Mouse (Mus musculus): ENCODE data around the gene Derl2. TPM values are rescaled to one million over a fixed set of nuclear protein-coding genes. Genes with fewer than 3 reads are reported as not detected.

Gene Derl2
- polyA plus RNA-seq, 1 experiment from 2014 or later, result 35.7 TPM

- H3K9me3 ChIP-seq (ENCODE audit: control insufficient read depth, low read length), result no peaks in the 10 kb centered on the region
- H3K27ac ChIP-seq (replicated peaks; ENCODE audit: low read depth, low read length), result peak overlapping the region; percentile 75
- no peaks in the 10 kb centered on the region for H3K27me3 ChIP-seq (ENCODE audit: control insufficient read depth, insufficient read depth, low read length)
- DNase-seq, result peak; percentile 65
- peak; percentile 79; the same call in 1 of the 2 replicates for ATAC-seq (ENCODE audit: low FRiP score, low TSS enrichment)
- H3K4me3 ChIP-seq (replicated peaks; ENCODE audit: low read depth, low read length), result peak overlapping the region; percentile 82
- peaks cover 15% of the 10 kb centered on the region for H3K4me1 ChIP-seq (ENCODE audit: control insufficient read depth, insufficient read depth, low read length)
- H3K9ac ChIP-seq (replicated peaks; ENCODE audit: low read length), result peak overlapping the region; percentile 70
- H3K36me3 ChIP-seq (ENCODE audit: control insufficient read depth, insufficient read depth, low read length), result peaks cover 21% of the 10 kb centered on the region
- WGBS, result under 1% methylated on average over 49 of the region's 49 CpGs
- peak overlapping the region; percentile 91 for H3K4me2 ChIP-seq (ENCODE audit: low read length)
Observed at GRCm38 (mm10) chr11:71003611-71004315, 15.9 kb downstream of the Derl2 start.

- H3K4me2 ChIP-seq (ENCODE audit: low read length), result no peak overlapping the region
- WGBS, result 88% methylated on average over 4 of the region's 4 CpGs
- no peak overlapping the region for H3K9ac ChIP-seq (replicated peaks; ENCODE audit: low read length)
- ATAC-seq (ENCODE audit: low FRiP score, low TSS enrichment), result no peak
- no peaks in the 10 kb centered on the region for H3K9me3 ChIP-seq (ENCODE audit: control insufficient read depth, low read length)
- peaks cover 40% of the 10 kb centered on the region for H3K36me3 ChIP-seq (ENCODE audit: control insufficient read depth, insufficient read depth, low read length)
- no peak overlapping the region for H3K27ac ChIP-seq (replicated peaks; ENCODE audit: low read depth, low read length)
- H3K27me3 ChIP-seq (ENCODE audit: control insufficient read depth, insufficient read depth, low read length), result no peaks in the 10 kb centered on the region
- DNase-seq, result no peak
- no peak overlapping the region for H3K4me3 ChIP-seq (replicated peaks; ENCODE audit: low read depth, low read length)
- H3K4me1 ChIP-seq (ENCODE audit: control insufficient read depth, insufficient read depth, low read length), result peaks cover 15% of the 10 kb centered on the region
Observed at GRCm38 (mm10) chr11:71001167-71001566, 18.5 kb downstream of the Derl2 start.

- Histone ChIP-seq H3K27ac (replicated peaks; ENCODE audit: low read depth, low read length) (0 out of 2 replicates have a peak within 1 kb of the TSS, but pooled peaks have one; percentile 10), H3K4me1 (ENCODE audit: control insufficient read depth, insufficient read depth, low read length) (peaks cover 9% of the 10 kb centered on the region), H3K36me3 (ENCODE audit: control insufficient read depth, insufficient read depth, low read length) (peaks cover 68% of the 10 kb centered on the region), H3K4me2 (ENCODE audit: low read length) (peak within 1 kb of the TSS; percentile 60), H3K9me3 (ENCODE audit: control insufficient read depth, low read length) (no peaks in the 10 kb centered on the region), H3K27me3 (ENCODE audit: control insufficient read depth, insufficient read depth, low read length) (no peaks in the 10 kb centered on the region), H3K4me3 (replicated peaks; ENCODE audit: low read depth, low read length) (peak within 1 kb of the TSS; percentile 96), H3K9ac (replicated peaks; ENCODE audit: low read length) (peak within 1 kb of the TSS; percentile 81)
- WGBS, result under 1% methylated on average over 60 of the region's 64 CpGs
- DNase-seq (peak; percentile 95), ATAC-seq (ENCODE audit: low FRiP score, low TSS enrichment) (peak; percentile 94)
Observed at GRCm38 (mm10) chr11:70982557-70983228, 36.9 kb downstream of the Derl2 start, which contains the start of gene C1qbp. TSS of gene C1qbp (minus strand) at chr11:70983026.

GRCm38 (mm10) chr11:70982030-70982429, 37.6 kb downstream of the Derl2 start:
- Histone ChIP-seq H3K36me3 (ENCODE audit: control insufficient read depth, insufficient read depth, low read length) (peaks cover 68% of the 10 kb centered on the region), H3K4me1 (ENCODE audit: control insufficient read depth, insufficient read depth, low read length) (peaks cover 9% of the 10 kb centered on the region), H3K4me2 (ENCODE audit: low read length) (peak overlapping the region; percentile 60), H3K9ac (replicated peaks; ENCODE audit: low read length) (peak overlapping the region; percentile 81), H3K4me3 (replicated peaks; ENCODE audit: low read depth, low read length) (peak overlapping the region; percentile 96), H3K27ac (replicated peaks; ENCODE audit: low read depth, low read length) (no peak overlapping the region), H3K27me3 (ENCODE audit: control insufficient read depth, insufficient read depth, low read length) (no peaks in the 10 kb centered on the region), H3K9me3 (ENCODE audit: control insufficient read depth, low read length) (no peaks in the 10 kb centered on the region)
- DNase-seq (no peak), ATAC-seq (ENCODE audit: low FRiP score, low TSS enrichment) (no peak)
- WGBS, result 13% methylated on average over 12 of the region's 12 CpGs

- H3K9me3 ChIP-seq (ENCODE audit: control insufficient read depth, low read length), result no peaks in the 10 kb centered on the region
- no peak overlapping the region for H3K27ac ChIP-seq (replicated peaks; ENCODE audit: low read depth, low read length)
- H3K4me2 ChIP-seq (ENCODE audit: low read length), result no peak overlapping the region
- ATAC-seq (ENCODE audit: low FRiP score, low TSS enrichment) (no peak), DNase-seq (no peak)
- WGBS, result 94% methylated on average over 14 of the region's 14 CpGs
- H3K9ac ChIP-seq (replicated peaks; ENCODE audit: low read length), result no peak overlapping the region
- no peak overlapping the region for H3K4me3 ChIP-seq (replicated peaks; ENCODE audit: low read depth, low read length)
- H3K4me1 ChIP-seq (ENCODE audit: control insufficient read depth, insufficient read depth, low read length), result peaks cover 9% of the 10 kb centered on the region
- peaks cover 68% of the 10 kb centered on the region for H3K36me3 ChIP-seq (ENCODE audit: control insufficient read depth, insufficient read depth, low read length)
- H3K27me3 ChIP-seq (ENCODE audit: control insufficient read depth, insufficient read depth, low read length), result no peaks in the 10 kb centered on the region
Observed at GRCm38 (mm10) chr11:70980751-70981510, 38.7 kb downstream of the Derl2 start.

GRCm38 (mm10) chr11:70980232-70980631, 39.4 kb downstream of the Derl2 start:
- WGBS, result 88% methylated on average over 6 of the region's 6 CpGs
- no peak overlapping the region for H3K27ac ChIP-seq (replicated peaks; ENCODE audit: low read depth, low read length)
- H3K36me3 ChIP-seq (ENCODE audit: control insufficient read depth, insufficient read depth, low read length), result peaks cover 68% of the 10 kb centered on the region
- no peaks in the 10 kb centered on the region for H3K9me3 ChIP-seq (ENCODE audit: control insufficient read depth, low read length)
- DNase-seq (no peak), ATAC-seq (ENCODE audit: low FRiP score, low TSS enrichment) (no peak)
- H3K9ac ChIP-seq (replicated peaks; ENCODE audit: low read length), result no peak overlapping the region
- H3K4me3 ChIP-seq (replicated peaks; ENCODE audit: low read depth, low read length), result no peak overlapping the region
- no peak overlapping the region for H3K4me2 ChIP-seq (ENCODE audit: low read length)
- H3K4me1 ChIP-seq (ENCODE audit: control insufficient read depth, insufficient read depth, low read length), result peaks cover 9% of the 10 kb centered on the region
- H3K27me3 ChIP-seq (ENCODE audit: control insufficient read depth, insufficient read depth, low read length), result no peaks in the 10 kb centered on the region

GRCm38 (mm10) chr11:70977293-70977692, 42.3 kb downstream of the Derl2 start:
- peaks cover 74% of the 10 kb centered on the region for H3K36me3 ChIP-seq (ENCODE audit: control insufficient read depth, insufficient read depth, low read length)

GRCm38 (mm10) chr11:70975193-70975592, 44.4 kb downstream of the Derl2 start:
- ATAC-seq (ENCODE audit: low FRiP score, low TSS enrichment) (no peak), DNase-seq (no peak)
- 80% methylated on average over 2 of the region's 2 CpGs for WGBS
- Histone ChIP-seq H3K9me3 (ENCODE audit: control insufficient read depth, low read length) (no peaks in the 10 kb centered on the region), H3K4me2 (ENCODE audit: low read length) (no peak overlapping the region), H3K27ac (replicated peaks; ENCODE audit: low read depth, low read length) (no peak overlapping the region), H3K4me1 (ENCODE audit: control insufficient read depth, insufficient read depth, low read length) (peaks cover 4% of the 10 kb centered on the region; the same call in 1 of the 2 replicates), H3K9ac (replicated peaks; ENCODE audit: low read length) (no peak overlapping the region), H3K4me3 (replicated peaks; ENCODE audit: low read depth, low read length) (no peak overlapping the region), H3K27me3 (ENCODE audit: control insufficient read depth, insufficient read depth, low read length) (no peaks in the 10 kb centered on the region), H3K36me3 (ENCODE audit: control insufficient read depth, insufficient read depth, low read length) (peaks cover 66% of the 10 kb centered on the region)

More at GRCm38 (mm10) chr11:70977293-70977692, 42.3 kb downstream of the Derl2 start:
- DNase-seq, result no peak
- no peak overlapping the region for H3K9ac ChIP-seq (replicated peaks; ENCODE audit: low read length)
- no peak overlapping the region for H3K27ac ChIP-seq (replicated peaks; ENCODE audit: low read depth, low read length)
- WGBS, result 93% methylated on average over 6 of the region's 6 CpGs
- ATAC-seq (ENCODE audit: low FRiP score, low TSS enrichment), result no peak
- H3K4me2 ChIP-seq (ENCODE audit: low read length), result no peak overlapping the region
- H3K4me1 ChIP-seq (ENCODE audit: control insufficient read depth, insufficient read depth, low read length), result peaks cover 8% of the 10 kb centered on the region
- no peaks in the 10 kb centered on the region for H3K27me3 ChIP-seq (ENCODE audit: control insufficient read depth, insufficient read depth, low read length)
- H3K9me3 ChIP-seq (ENCODE audit: control insufficient read depth, low read length), result no peaks in the 10 kb centered on the region
- H3K4me3 ChIP-seq (replicated peaks; ENCODE audit: low read depth, low read length), result no peak overlapping the region
